18 mouse cellular contexts compared by ENCODE assay signal in the genomic region with DNA sequence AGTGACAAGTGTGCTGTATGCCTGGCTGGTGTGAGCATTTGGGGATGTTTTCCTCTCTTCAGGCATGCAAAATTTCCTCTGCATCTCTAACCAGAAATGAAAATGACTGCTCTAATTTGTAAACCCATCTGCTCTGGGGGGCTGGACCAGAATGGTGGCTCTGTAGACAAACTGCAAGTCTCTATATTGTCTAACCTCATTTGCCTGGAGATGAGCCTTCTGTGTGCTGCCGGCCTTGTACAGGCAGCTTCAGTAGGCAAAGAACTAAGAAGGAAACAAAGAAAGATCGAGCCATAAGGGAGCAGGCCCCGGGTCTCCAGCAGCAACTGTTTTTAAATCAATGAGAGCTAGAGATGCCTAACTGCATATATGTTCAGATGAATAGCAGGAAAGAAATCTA.
A peak's percentile ranks its signal among the peaks of the same experiment; 100 is the strongest.
DNase-seq lines count a peak whose midpoint lies in the region; ATAC-seq lines count a peak whose summit lies in the region.
"Had no signal": no experiment of that assay in that cellular context is flagged by ENCODE, and none has a peak within 500 bp of the region (broad histone marks: within the 10 kb centered on the region; RNA-seq: fewer than 3 reads in every experiment).

No protein-coding gene starts in this region.

- no peak overlapping the region for H3K9ac ChIP-seq in intestine, embryonic 14.5 days (ENCODE audit: low read length)
- no peak overlapping the region for H3K9ac ChIP-seq in intestine, embryonic 15.5 days
- H3K9ac ChIP-seq in forebrain, embryonic 14.5 days (ENCODE audit: low read length), result no peak overlapping the region
- H3K9ac ChIP-seq in forebrain, embryonic 16.5 days (replicated peaks; ENCODE audit: low read depth, low read length), result no peak overlapping the region
- no peak overlapping the region for H3K9ac ChIP-seq in midbrain, embryonic 14.5 days (replicated peaks; ENCODE audit: low read length)

- no peaks in the 10 kb centered on the region for H3K9me3 ChIP-seq in intestine, embryonic 14.5 days (ENCODE audit: control insufficient read depth, low read length)
- H3K9me3 ChIP-seq in intestine, embryonic 15.5 days, result no peaks in the 10 kb centered on the region
- no peaks in the 10 kb centered on the region for H3K9me3 ChIP-seq in forebrain, embryonic 14.5 days (replicated peaks; ENCODE audit: control insufficient read depth, low read length)
- H3K9me3 ChIP-seq in forebrain, embryonic 16.5 days (ENCODE audit: control insufficient read depth, low read length), result no peaks in the 10 kb centered on the region
- H3K9me3 ChIP-seq in midbrain, embryonic 14.5 days (ENCODE audit: control insufficient read depth, low read length), result no peaks in the 10 kb centered on the region
- H3K9me3 ChIP-seq: embryonic facial prominence, embryonic 10.5 days had no signal

- H3K4me3 ChIP-seq in intestine, embryonic 14.5 days (ENCODE audit: low read depth, low read length), result no peak overlapping the region
- no peak overlapping the region for H3K4me3 ChIP-seq in intestine, embryonic 15.5 days (replicated peaks)
- no peak overlapping the region for H3K4me3 ChIP-seq in forebrain, embryonic 14.5 days (ENCODE audit: low read depth, low read length)
- H3K4me3 ChIP-seq in forebrain, embryonic 16.5 days (replicated peaks; ENCODE audit: low read length), result no peak overlapping the region
- H3K4me3 ChIP-seq in midbrain, embryonic 14.5 days (replicated peaks; ENCODE audit: low read depth, low read length), result no peak overlapping the region
- H3K4me3 ChIP-seq: embryonic facial prominence, embryonic 10.5 days had no signal

- no peaks in the 10 kb centered on the region for H3K27me3 ChIP-seq in intestine, embryonic 14.5 days (replicated peaks; ENCODE audit: control insufficient read depth, insufficient read depth, low read length)
- H3K27me3 ChIP-seq in intestine, embryonic 15.5 days (replicated peaks), result no peaks in the 10 kb centered on the region
- no peaks in the 10 kb centered on the region for H3K27me3 ChIP-seq in forebrain, embryonic 14.5 days (replicated peaks; ENCODE audit: control insufficient read depth, insufficient read depth, low read length)
- no peaks in the 10 kb centered on the region for H3K27me3 ChIP-seq in forebrain, embryonic 16.5 days (replicated peaks; ENCODE audit: control insufficient read depth, insufficient read depth, low read length)
- no peaks in the 10 kb centered on the region for H3K27me3 ChIP-seq in midbrain, embryonic 14.5 days (ENCODE audit: control insufficient read depth, insufficient read depth, low read length)

- no peaks in the 10 kb centered on the region for H3K36me3 ChIP-seq in intestine, embryonic 14.5 days (ENCODE audit: control insufficient read depth, insufficient read depth, low read length)
- no peaks in the 10 kb centered on the region for H3K36me3 ChIP-seq in intestine, embryonic 15.5 days
- H3K36me3 ChIP-seq in forebrain, embryonic 14.5 days (ENCODE audit: control insufficient read depth, insufficient read depth, low read length), result no peaks in the 10 kb centered on the region
- no peaks in the 10 kb centered on the region for H3K36me3 ChIP-seq in forebrain, embryonic 16.5 days (ENCODE audit: control insufficient read depth, insufficient read depth)
- H3K36me3 ChIP-seq in midbrain, embryonic 14.5 days (ENCODE audit: control insufficient read depth, insufficient read depth, low read length), result no peaks in the 10 kb centered on the region
- H3K36me3 ChIP-seq: embryonic facial prominence, embryonic 10.5 days had no signal

- no peak for ATAC-seq in intestine, embryonic 14.5 days (replicated peaks; ENCODE audit: low FRiP score, low TSS enrichment, low read depth)
- ATAC-seq in intestine, embryonic 15.5 days, result no peak
- no peak for ATAC-seq in forebrain, embryonic 14.5 days
- 0 out of 2 replicates have a peak, but pooled peaks have one; percentile 14 for ATAC-seq in forebrain, embryonic 16.5 days
- no peak for ATAC-seq in midbrain, embryonic 14.5 days (ENCODE audit: low FRiP score, low TSS enrichment)

- DNase-seq in intestine, embryonic 14.5 days (ENCODE audit: low spot score), result peak; percentile 31
- no peak for DNase-seq in forebrain, embryonic 14.5 days (ENCODE audit: low spot score)
- DNase-seq in midbrain, embryonic 14.5 days, result no peak
- DNase-seq in testis, postnatal 10 days (ENCODE audit: low spot score), result no peak
- DNase-seq in right cerebral cortex, postnatal 25 days, result no peak
- DNase-seq: cerebellum, adult 8-10 months; heart, postnatal 4 days; kidney, adult 11 months; lung, adult 18-20 months; lung, postnatal 14 days; retina, postnatal 1 day; right cerebral cortex, postnatal 4 days had no signal

- H3K4me2 ChIP-seq in intestine, embryonic 14.5 days (ENCODE audit: low read length), result no peak overlapping the region
- no peak overlapping the region for H3K4me2 ChIP-seq in intestine, embryonic 15.5 days (replicated peaks)
- H3K4me2 ChIP-seq in forebrain, embryonic 14.5 days (ENCODE audit: low read length), result no peak overlapping the region
- H3K4me2 ChIP-seq in forebrain, embryonic 16.5 days (ENCODE audit: low read length), result no peak overlapping the region
- no peak overlapping the region for H3K4me2 ChIP-seq in midbrain, embryonic 14.5 days (ENCODE audit: low read length)
- H3K4me2 ChIP-seq: liver, embryonic 11.5 days had no signal

- no peaks in the 10 kb centered on the region for H3K4me1 ChIP-seq in intestine, embryonic 14.5 days (replicated peaks; ENCODE audit: control insufficient read depth, insufficient read depth, low read length)
- no peaks in the 10 kb centered on the region for H3K4me1 ChIP-seq in intestine, embryonic 15.5 days (replicated peaks)
- peaks cover 22% of the 10 kb centered on the region for H3K4me1 ChIP-seq in forebrain, embryonic 14.5 days (ENCODE audit: control insufficient read depth, insufficient read depth, low read length)
- peaks cover 25% of the 10 kb centered on the region for H3K4me1 ChIP-seq in forebrain, embryonic 16.5 days (replicated peaks; ENCODE audit: control insufficient read depth, insufficient read depth, low read length)
- peaks cover 19% of the 10 kb centered on the region for H3K4me1 ChIP-seq in midbrain, embryonic 14.5 days (ENCODE audit: control insufficient read depth, insufficient read depth, low read length)

- WGBS in intestine, embryonic 14.5 days, result 84% methylated on average over 3 of the region's 3 CpGs
- 76% methylated on average over 3 of the region's 3 CpGs for WGBS in intestine, embryonic 15.5 days
- 51% methylated on average over 3 of the region's 3 CpGs for WGBS in forebrain, embryonic 14.5 days
- 38% methylated on average over 3 of the region's 3 CpGs for whole genome bisulfite sequencing in forebrain, embryonic 16.5 days
- WGBS in midbrain, embryonic 14.5 days, result 47% methylated on average over 3 of the region's 3 CpGs

- no peak overlapping the region for H3K27ac ChIP-seq in intestine, embryonic 14.5 days (ENCODE audit: low read depth)
- no peak overlapping the region for H3K27ac ChIP-seq in intestine, embryonic 15.5 days
- 0 out of 2 replicates have a peak overlapping the region, but pooled peaks have one; percentile 44 for H3K27ac ChIP-seq in forebrain, embryonic 14.5 days (ENCODE audit: low read depth, low read length)
- H3K27ac ChIP-seq in forebrain, embryonic 16.5 days (ENCODE audit: low read length), result peak overlapping the region; percentile 62
- peak overlapping the region; percentile 38; the same call in 1 of the 2 replicates for H3K27ac ChIP-seq in midbrain, embryonic 14.5 days (replicated peaks; ENCODE audit: low read depth, low read length)
- H3K27ac ChIP-seq: embryonic facial prominence, embryonic 10.5 days; kidney, postnatal 0 days; stomach, postnatal 0 days had no signal

Comparison
In these comparisons a context has a peak if more than half of its experiments do, and no peak if none do; other contexts are left out.
1. H3K27ac ChIP-seq: peak in forebrain, embryonic 14.5 days (single experiment), forebrain, embryonic 16.5 days (single experiment) and midbrain, embryonic 14.5 days (single experiment); none in intestine, embryonic 14.5 days (single experiment) and intestine, embryonic 15.5 days (single experiment).